Mouse (Mus musculus): ENCODE results near the gene Map4k4.

Map4k4 gene

DNA sequence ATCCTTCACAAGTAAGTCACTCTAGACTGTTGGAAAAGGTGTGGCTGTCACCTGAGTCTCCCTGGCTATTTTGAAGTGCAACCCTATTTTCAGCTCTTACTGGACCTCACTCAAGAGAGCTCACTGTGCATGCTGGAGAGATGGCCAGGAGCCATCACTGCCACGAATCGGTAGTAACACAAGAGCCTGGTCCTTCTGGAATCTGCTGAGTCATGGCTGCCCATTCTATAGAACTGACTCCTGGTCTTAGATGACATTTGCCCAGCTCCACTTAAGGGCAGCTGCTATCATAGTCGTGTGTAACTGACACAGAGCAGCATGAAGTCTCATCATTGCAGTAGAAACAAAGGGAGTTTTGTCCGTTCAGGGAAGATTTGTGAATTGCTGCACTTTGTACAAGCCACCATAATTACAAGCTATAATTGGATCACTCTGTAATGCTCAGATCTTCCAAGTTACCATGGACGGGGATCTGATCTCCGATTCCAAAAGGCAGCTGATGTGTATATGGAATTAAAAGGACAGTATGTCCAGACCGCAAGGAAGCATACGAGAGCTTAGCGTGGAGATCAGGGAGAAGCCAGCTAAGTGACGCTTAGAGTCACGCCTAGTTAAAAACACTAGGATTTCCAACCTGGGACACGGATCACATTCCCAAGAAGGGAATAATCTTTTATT lies 133.2 kb downstream of the Map4k4 start:
- peak; percentile 54 for DNase-seq (ENCODE audit: inconsistent ontology term)

DNA sequence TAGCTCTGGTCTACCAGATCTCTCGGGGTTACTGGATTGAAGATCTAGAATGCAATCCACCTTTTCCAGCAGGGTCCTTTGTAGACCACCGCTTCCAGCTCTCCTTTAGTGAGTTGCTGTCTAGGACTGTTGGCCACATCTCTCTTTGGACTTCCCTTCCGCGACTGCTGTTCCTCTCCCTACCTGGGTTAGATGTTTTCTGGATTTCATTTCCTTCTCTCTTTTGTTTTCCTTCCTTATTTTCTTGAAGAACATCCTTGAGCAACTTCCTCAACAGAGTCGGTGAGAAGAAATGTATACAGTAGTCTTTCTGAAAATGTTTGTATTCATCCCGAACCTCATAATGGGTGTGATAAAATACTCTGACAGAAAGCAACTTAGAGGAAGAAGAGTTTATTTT lies 137.1 kb downstream of the Map4k4 start:
- DNase-seq (ENCODE audit: inconsistent ontology term), result no peak

DNA sequence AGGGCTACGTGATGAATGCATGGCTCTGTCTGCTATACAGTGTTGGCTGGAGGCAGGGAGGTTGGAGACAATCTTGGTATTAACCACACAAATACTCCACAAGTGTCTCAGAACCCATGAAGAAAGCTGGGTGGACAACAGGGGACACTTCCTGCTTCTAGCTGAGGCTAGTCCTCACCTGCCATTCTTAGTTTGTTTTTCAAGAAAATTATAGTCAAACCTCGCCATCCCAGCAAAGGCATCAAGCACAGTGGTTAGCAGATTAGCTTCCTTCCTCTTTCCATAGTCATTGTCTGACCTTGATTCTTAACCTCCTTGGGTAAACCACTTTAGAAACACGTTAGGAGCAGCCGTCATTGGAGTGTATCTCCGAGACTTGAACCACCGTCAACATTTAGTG lies 145.0 kb downstream of the Map4k4 start:
- no peak for DNase-seq (ENCODE audit: inconsistent ontology term)

DNA sequence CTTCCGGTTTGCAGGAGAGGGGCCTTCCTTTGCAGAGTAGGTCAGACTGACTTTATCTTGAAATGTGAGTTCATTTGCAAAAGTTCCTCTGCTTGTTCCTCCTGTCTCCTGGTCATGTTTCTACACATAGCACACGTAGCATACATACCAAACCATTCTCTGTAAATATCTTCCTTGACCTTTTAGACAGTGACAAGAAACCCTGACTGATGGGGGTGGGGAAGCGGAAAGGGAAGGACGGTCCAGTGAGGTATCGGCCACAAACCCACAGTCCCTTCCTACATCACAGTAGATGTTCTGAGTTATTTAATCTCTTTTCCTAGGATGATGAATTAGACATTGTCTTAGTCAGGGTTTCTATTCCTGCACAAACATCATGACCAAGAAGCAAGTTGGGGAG lies 145.9 kb downstream of the Map4k4 start:
- no peak for DNase-seq (ENCODE audit: inconsistent ontology term)

DNA sequence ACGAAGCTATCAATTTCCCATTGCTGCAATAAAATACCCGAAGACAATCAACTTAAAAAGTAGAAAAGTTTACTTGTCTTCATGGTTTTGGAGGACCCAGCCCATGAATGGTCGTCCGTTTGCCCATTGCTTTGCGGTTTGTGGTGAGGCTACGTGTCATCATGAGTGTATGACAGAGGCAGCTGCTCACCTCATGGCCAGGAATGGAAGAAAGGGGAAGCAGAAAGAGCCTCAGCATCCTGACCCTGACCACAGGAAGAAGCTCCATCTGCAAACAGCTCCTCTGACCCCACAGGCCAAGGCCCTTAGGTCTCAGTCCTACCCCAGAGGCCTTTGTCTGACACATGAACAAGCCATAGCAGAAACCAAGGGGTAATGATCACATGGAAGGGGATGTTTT lies 150.4 kb downstream of the Map4k4 start:
- no peak for DNase-seq (ENCODE audit: inconsistent ontology term)

DNA sequence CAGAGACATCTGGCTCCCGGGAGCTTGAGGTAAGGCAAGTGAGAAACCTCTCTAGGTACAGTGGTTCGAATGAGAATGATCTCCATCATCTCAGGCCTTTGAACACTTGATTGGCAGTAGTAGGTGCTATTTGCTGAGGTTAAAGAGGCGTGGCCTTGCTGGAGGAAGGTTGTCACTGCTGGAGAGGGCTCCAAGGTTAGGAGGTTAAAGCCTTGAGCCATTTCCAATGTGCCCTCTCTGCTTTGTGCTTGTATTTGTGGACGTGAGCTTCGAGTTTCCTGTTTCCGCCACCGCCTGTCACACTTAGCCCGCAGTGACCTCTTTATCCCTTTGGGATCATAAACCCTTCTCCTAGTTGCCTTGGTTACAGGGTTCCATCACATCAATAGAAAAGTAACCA lies 151.4 kb downstream of the Map4k4 start:
- DNase-seq (ENCODE audit: inconsistent ontology term), result no peak

DNA sequence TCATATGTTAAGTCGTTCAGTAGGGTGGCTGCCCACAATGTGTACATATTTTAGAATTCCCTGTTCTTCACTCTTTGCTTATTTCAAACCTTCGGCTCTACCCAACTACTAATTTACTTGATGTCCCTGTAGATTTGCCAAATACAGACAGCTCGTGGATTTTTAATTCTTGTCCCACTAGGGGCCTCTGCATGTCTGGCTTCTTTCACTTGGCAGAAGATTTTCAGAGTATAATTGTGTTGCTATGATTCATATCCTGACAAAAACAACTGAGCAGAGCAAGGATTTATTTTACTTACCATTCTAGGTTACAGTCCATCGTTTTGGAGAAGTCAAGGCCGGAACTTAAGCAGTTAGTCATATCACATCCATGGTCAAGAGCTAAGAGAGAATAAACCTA lies 152.4 kb downstream of the Map4k4 start:
- no peak for DNase-seq (ENCODE audit: inconsistent ontology term)

DNA sequence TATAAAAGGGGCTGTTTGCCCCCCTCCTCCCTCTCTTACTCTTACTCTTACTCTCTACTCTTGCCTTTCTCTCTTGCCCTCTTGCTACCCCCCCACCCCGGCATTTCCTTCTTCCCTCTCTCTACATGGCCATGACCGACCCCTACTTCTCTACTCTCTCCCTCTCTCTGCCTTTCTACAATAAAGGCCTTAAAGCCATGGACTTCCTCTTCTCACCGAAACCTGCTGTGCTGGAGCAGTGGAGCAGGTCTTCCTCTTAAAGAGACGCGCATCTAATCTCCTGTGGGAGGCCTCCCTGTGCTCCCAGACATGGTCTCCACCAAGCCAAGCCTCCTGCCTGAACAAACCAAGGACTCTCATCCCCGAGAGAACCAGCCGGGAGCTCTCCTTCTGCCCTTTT lies 154.3 kb downstream of the Map4k4 start:
- no peak for DNase-seq (ENCODE audit: inconsistent ontology term)

DNA sequence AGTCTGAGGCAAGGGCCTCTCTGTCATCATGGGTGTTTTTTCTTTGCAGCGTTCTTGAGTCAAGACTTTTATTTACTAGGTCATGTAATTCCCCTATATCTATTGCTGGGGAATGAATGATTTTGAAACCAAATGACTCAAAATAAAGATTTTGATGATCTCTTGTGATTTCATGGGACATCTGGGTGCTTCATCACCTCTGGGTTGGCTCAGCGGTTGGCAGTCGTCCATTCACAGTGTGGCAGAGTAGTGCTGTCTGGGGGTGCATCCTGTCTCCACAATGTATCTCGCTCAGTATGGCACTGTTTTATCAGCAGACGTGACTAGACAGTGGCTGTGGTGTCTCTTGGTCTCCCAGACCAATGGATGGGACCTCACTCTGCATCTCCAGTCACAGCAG lies 155.2 kb downstream of the Map4k4 start:
- DNase-seq (ENCODE audit: inconsistent ontology term), result no peak

DNA sequence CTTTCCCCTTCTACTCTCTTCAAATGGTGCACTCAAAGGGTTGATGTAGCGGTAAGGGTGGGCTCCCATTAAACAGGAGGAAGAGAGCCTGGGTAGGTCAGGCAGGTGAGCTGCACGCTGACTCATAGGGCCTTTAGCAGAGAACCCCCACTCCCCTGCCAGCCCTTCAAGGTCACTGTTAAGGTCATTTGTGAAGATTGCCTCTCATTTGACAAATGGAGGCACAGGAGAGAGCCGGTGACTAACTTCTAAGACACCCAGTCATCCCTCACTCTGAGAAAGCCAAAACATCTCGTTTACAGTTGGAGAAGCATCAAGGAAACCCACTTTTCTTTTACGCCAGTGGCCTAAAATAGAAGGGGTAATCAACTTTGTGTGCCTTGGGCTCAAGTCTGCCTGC lies 156.6 kb downstream of the Map4k4 start:
- no peak for DNase-seq (ENCODE audit: inconsistent ontology term)

DNA sequence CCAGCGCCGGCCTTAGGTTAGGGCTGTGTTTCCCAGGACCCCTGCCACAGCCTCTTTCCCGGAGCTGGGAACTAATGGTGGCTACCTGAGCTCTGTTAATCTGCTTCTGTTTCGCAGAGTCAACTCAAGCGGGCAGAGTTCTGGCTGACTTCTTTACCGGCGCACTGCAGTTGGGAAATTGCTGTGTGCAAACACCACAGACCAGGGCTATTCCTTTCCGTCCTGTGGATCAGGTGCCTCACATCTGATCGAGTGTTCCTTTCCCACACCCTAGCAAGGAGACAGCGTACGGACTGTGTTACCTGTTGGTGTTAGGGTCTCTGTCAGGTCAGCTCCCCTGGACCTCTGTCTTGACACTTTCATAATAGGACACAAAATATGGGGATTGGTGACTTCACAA lies 157.3 kb downstream of the Map4k4 start:
- no peak for DNase-seq (ENCODE audit: inconsistent ontology term)

DNA sequence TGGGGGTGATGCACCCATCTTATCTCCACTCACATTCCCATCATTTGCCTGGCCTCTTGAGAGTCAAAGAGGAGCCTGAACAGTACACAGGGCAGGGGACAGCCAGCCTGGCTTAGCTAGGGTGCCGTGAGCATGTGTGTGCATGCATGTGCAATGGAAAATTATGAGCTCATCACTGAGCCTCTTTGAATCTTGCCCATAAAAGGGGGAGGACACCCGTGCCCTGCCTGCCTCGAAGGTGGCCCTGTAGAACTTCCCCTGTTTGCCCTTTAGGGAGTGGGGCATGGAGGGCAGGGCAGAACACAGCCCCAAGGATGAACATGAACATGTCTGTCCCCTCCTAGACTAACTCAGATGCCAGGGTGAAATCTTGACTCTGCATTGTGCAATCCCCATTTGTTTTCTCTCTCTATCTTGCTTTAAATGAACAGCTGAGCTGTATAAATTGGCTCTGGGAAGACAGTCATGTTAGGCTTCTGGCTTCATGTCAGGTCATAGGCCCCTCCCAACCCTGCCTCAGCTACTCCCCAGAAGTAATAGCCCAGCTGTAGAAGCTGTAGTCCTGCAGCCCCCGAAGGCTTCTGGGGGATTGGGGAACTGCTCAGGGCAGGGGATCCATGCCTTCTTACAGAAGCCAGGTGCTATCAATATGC lies 158.5 kb downstream of the Map4k4 start:
- no peak for DNase-seq (ENCODE audit: inconsistent ontology term)

DNA sequence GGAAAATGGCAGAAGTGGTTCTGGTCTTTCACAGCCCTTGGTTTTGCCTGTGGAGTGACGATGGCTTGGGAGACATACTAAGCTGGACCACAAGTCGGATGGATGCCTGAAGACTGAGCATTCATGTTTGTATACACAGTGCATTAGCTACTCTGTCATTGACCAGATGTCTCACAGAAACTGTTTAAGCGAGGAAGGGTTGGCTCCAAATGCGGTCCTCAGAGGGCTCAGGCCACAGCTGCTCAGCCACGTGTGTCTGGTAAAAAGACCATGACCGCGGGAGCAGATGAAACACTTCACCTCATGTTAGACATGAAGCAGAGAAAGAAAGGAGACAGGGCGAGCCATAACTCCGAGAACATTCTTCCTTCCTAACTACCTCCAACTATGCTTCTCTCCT lies 160.6 kb downstream of the Map4k4 start:
- DNase-seq (ENCODE audit: inconsistent ontology term), result no peak

DNA sequence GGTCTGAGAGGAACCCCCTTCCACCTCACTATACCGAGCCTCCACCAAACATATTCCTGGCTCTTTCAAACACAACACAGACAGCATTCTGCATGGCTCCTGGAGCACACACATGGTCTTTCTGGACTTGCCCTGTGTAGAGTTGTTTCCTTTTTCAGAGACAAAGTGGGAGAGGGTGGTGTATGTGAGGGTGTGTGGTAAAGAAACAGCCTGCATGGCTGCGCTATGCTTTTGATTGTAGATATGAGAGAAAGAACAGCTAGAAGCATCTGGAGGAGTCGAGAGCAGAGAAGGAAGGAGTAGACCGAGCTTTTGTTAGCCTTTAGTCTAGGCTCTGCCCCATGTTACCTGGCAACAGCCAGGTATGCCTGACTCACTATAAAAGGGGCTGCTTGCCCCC lies 162.7 kb downstream of the Map4k4 start:
- no peak for DNase-seq (ENCODE audit: inconsistent ontology term)

DNA sequence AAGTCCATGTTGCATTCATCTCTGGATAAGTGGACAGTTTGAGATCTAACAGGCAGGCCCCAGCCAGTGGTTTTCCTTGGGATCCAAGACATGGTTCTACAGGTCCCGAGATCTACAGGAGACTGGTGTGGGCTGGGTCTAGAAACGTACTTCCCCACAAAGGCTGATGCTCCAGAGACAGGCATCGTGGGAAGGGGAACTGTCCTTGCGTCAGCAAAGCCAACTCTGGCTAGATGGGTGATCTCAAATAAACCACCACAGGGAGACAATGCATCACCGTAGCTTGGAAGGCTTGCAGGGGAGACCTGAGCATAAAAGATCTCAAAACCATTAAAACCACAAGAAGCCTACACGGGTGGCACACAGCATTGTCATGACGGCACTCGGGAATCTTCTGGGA lies 163.8 kb downstream of the Map4k4 start:
- DNase-seq (ENCODE audit: inconsistent ontology term), result no peak

DNA sequence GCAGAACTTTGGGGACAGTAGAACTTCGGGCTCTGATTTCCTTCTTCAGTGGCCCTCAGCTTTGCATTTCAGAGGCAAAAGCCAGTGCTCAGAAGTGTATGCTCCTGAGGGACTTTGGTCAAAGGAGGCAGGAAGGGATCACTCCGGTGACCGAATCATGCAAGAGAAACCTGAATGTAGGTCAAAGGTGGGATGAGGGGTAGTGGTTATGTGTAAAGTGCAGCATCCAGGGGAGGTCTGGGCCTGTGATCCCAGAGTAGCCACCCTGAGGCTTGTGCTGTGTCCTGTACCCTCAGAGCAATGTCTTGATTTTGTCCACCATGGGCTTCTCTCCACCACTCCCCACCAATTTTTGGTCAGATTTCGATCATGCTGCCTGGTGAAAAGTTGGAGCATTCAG lies 171.8 kb downstream of the Map4k4 start:
- no peak for DNase-seq (ENCODE audit: inconsistent ontology term)

DNA sequence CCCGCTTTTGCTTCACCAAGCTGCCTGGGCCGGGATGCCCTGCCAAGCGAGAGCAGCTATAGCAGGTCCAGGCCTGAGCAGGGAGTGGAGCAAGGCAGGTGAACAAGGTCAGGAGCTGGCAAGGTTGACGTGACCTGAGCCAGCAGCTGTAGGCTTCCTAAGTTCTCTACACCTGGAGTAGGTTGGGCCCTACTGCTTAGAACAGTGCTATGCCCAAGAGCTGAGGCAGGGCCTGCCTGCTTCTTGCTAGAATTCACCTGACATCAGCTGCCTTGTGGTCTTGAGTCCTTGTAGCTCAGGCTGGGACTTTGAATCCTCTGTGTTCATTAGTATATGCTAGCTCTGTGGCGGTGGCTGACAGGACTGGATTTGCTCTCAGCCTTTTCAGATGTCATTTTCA lies 173.1 kb downstream of the Map4k4 start, which contains the start of gene Il1r2:
Il1r2 (plus strand) TSS at position 301 of the 400 bp plus-strand sequence.
- no peak for DNase-seq (ENCODE audit: inconsistent ontology term)
